Mouse (Mus musculus) gastrocnemius, adult 8-10 months (tissue): ENCODE results near the gene Prim2. TPM values are rescaled to one million over a fixed set of nuclear protein-coding genes. Genes with fewer than 3 reads are reported as not detected.

ENCODE experiments used
- DNase-seq, 2 experiments: peaks; one replicate each; pipeline ENCODE4 v3.0.0; 2022; ENCODE audit warnings: low spot score in 2 of 2
- total RNA-seq, 4 experiments: library from RNA; stranded (reverse); gene quantifications; 2 replicates each; pipeline ENCODE4 v1.2.4; 2022

Gene Prim2
- total RNA-seq, 4 experiments from 2014 or later: 0.90 to 1.5 (median 1.2) TPM

DNA sequence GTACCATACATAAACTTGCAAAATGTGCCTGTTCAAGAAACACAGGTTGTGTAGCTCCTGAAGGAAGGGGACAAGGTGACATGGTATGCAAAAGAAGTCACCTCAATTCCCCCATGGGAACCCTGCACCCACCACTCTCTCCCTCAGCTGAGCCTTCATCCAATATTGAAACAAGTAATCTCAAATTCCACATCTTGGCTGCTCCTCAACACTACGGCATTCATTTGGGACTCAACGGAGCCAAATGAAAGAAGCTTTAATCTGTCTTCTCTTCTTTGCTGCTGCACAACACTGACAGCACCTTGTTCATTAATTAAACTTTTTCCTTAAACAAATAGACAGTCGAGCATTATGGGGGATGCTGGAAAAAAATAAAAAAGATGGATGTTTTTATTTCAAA lies 174.0 kb downstream of the Prim2 start:
- DNase-seq: no peak

- no peak for DNase-seq
These were observed 174.4 kb downstream of the Prim2 start for GRCm38 (mm10) chr1:33495203-33495553.

DNA sequence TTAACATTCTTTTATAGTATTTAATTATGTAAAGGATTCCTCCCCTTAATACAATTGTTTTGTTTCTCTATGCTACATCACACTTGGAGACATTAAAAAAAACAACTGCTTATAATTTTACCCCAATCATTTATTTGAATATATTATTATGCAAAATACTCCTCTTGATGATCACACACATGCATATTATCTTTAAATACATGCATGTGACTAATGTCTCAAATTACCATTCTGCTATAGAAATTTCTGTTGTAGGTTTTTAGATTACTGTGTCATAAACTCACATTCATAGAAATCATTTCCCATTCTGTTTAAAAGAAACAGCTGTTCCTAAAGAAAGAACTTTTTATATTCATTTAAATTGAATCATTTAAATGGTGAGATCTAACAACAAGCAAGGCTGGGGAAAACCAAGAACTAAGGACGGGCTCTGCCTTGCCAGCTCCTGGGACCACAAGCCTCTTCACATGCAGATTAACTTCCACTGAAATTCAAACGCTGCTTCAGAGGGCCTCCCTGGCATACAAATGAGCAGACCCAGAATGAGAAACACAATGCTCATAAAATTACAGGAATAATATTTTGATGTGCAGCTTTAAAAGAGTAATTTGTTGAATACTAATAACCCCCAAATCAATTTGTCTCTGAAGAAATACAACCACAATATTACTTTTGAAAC lies 174.9 kb downstream of the Prim2 start:
- DNase-seq: no peak

DNA sequence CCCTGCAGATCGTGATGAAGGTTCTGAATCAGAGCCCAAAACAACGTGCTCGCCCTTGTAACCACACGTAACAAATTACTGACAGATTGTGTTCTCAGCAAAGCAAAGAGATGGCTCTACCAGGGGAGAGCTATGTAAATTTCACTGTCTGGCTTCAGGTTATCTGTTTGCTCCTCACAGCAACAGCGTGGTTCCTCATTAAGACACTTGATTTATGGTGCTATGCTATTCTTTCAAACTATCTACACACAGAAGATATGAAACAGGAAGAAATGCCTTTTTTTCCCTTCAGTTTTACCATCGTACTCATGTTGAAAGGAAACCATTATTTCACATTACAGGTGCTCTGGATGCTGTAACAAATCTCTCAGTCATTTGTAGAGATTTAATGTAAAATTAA lies 179.4 kb downstream of the Prim2 start:
- no peak for DNase-seq

- DNase-seq: no peak
These were observed 181.2 kb downstream of the Prim2 start for GRCm38 (mm10) chr1:33488372-33488771.

DNA sequence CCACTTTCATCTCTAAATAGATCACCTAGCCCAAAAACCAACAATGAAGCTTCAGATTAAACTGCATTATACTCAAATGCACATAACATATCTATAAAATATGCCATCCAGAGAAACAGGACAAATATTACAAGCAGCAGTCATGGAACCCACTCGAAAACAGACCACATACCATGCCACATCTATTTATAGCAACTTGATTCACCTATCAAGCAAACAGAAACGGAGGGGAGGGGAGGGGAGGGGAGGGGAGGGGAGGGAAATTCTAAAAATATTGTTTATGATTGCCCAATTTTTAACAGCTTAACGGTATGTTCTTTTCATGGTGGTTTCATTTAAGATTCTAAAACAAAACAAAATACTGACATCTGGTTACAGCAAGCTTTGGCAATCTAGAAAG lies 185.8 kb downstream of the Prim2 start:
- no peak for DNase-seq

DNA sequence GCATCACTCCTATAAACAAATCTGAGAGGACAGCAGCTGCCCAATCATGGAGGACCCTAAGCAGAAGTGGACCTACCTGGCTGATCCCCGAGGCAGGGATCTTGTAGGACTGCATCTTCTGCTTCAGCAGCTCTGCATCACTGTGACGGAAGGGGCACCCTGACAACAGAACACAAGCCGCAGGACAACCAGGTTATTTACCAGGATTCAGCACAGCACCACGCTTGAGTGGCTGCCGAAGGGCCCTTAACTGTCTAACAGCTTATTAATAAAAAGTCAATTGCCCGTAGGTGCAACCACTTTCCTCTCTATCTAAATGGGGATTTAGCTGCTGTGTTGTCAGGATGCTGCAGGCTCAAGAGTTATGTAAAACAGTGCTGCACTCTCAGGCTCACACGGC lies 189.2 kb downstream of the Prim2 start:
- DNase-seq: no peak

DNA sequence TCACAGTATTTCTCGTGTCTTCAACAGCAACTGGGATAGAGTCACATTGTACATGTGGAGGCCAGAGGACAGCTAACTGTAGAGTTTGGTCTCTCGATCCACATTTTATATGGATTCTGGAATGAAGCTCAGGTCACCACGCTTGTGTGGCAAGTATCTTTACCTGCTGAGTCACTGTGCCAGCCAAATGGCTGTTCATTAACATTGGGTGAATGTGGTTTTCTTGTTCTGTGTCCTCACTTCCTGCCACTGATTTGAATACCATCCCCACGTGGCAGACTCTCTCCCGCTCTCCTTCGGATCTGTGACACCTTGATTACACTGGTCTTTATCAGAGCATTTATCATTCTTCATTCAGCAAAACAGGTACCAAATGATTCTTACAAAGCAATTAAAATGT lies 198.5 kb downstream of the Prim2 start:
- no peak for DNase-seq

GRCm38 (mm10) chr1:33470222-33470621 lies 199.4 kb downstream of the Prim2 start:
- DNase-seq: no peak

DNA sequence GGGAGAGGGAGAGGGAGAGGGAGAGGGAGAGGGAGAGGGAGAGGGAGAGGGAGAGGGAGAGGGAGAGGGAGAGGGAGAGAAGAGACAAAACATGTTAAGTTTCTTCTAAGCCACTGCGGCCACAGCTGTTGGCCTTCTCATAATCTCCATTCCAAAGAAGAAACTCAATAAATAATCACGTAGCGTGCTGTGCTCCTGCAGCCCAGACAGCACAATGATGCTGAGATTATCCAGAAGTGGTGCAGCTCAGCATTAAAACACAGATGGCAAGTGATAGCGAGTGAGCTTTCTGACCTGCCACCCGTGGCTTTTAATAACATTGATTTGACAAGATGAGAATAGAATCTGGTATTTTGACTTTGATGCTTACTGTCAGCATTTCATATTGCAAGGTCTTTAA lies 205.4 kb downstream of the Prim2 start:
- no peak for DNase-seq

DNA sequence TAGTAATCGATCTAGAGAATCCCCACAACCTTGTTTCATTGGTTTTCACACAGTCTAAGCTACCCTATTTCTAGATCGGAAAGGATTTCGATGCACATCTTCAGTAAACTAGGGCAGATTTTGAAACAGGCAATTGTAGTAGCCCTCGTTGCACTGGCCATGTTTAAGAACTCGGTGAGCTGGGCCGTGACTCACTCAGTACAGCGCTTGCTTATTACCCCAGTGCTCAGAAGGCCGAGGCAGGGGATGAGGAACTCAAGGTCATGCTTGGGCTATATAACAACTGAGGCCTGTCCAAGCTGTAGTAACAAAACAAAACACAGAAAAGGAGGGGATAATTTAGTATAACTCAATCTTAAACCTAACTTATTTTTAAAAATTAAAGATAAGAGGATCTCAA lies 208.9 kb downstream of the Prim2 start:
- DNase-seq: no peak

DNA sequence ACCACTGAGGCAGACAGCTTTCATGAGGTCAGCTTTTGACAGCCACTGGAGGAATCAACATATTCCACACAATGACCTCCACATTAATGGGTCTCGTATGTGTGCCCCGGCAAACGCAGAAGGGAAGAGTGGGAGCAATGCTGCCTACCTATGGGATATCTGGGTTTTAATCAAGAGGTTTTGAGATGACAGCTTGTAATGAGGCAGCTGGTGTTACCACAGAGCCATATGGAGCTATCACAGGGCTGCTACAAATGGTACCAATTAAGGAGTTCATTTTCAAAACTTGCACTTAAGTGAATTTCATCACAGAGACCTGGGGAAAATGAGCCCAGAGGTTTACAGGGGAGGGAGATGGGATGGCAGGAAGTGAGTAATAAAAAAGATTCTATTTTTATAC lies 209.3 kb downstream of the Prim2 start:
- no peak for DNase-seq

DNA sequence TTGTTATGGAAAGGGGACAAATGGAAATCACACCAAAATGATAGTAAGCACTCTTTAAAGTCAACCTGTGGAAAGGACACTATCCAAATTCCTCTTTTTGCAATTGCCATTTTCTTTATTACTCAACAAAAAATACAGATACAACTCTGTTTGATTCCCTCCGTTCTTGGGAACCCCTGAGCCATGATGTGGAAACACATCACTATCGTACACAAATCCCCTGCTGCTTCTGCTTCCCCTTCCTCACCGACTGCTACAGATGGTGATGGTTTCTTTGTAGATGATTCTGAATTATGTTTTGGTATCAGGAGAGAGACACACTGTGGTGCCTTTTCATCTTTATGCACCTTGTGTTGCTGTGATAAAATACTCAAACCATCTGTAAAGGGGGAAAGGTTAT lies 210.6 kb downstream of the Prim2 start:
- DNase-seq: no peak

GRCm38 (mm10) chr1:33454251-33454650 lies 215.3 kb downstream of the Prim2 start:
- no peak for DNase-seq

- no peak for DNase-seq
These were observed 216.3 kb downstream of the Prim2 start for GRCm38 (mm10) chr1:33453299-33453698.

DNA sequence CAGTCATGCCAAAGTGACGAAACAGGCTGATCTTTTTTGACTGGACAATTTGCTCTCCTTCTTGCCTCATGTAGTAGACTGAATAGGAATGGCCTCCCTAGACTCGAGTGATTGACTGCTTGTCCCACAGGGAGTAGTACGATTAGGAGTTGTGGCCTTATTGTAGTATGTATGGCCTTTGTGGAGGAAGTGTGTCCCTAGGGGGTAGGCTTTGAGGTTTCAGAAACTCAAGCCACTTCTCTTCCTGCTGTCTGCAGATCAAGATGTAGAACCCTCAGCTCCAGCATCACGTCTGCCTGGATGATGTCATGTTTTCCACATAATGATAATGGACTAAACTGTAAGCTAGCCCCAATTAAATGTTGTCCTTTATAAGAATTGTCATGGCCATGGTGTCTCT lies 222.4 kb downstream of the Prim2 start:
- DNase-seq: no peak

GRCm38 (mm10) chr1:33436167-33436566 lies 233.4 kb downstream of the Prim2 start:
- no peak for DNase-seq

Other genes with a start within 250 kb of the Prim2 start
- gene Rab23, start 50.1 kb upstream of the Prim2 start, total RNA-seq: 1 to 10 TPM; 2.6 to 6.9 (median 3.8) TPM
- 10 to 100 TPM; 15.6 to 16.9 (median 16.1) TPM for gene Bag2, start 88.0 kb upstream of the Prim2 start, total RNA-seq
- 10 to 100 TPM in 2 of 4 experiments, 1 to 10 TPM in 2; 6.6 to 11.1 (median 9.6) TPM for gene Zfp451, start 144.8 kb upstream of the Prim2 start, total RNA-seq
- gene Bend6, start 238.0 kb upstream of the Prim2 start, total RNA-seq: 1 to 10 TPM; 2.6 to 5.1 (median 4.2) TPM
- gene Dst, start 238.4 kb upstream of the Prim2 start, total RNA-seq: 100 to 1,000 TPM; 270 to 449 (median 334) TPM